Mouse (Mus musculus) megakaryocyte progenitor cell, adult 5-6 weeks (primary cell): ENCODE results near the gene Rmdn3. TPM values are rescaled to one million over a fixed set of nuclear protein-coding genes. Genes with fewer than 3 reads are reported as not detected.

ENCODE experiments used
- ATAC-seq: replicated peaks from 2 replicates; pipeline ENCODE4 v1.8.0; 2016; ENCODE audit warnings: mild to moderate bottlenecking, moderate TSS enrichment, inconsistent platforms; ENCODE audit not compliant: poor library complexity
- total RNA-seq, 2 experiments: library from RNA; stranded (forward) in 1 of 2; stranded (reverse) in 1 of 2; fragments of 157-497, 149-512 nt in 1 of 2; fragments of 200-1000 nt in 1 of 2; gene quantifications; 2 replicates each; pipeline versions ENCODE4 v1.2.3 to v1.2.4; 2015 to 2017

The Rmdn3 gene
- total RNA-seq (2015) (19.5 and 21.0 TPM in 2 replicates), total RNA-seq (2017) (39.8 and 44.2 TPM in 2 replicates)

DNA sequence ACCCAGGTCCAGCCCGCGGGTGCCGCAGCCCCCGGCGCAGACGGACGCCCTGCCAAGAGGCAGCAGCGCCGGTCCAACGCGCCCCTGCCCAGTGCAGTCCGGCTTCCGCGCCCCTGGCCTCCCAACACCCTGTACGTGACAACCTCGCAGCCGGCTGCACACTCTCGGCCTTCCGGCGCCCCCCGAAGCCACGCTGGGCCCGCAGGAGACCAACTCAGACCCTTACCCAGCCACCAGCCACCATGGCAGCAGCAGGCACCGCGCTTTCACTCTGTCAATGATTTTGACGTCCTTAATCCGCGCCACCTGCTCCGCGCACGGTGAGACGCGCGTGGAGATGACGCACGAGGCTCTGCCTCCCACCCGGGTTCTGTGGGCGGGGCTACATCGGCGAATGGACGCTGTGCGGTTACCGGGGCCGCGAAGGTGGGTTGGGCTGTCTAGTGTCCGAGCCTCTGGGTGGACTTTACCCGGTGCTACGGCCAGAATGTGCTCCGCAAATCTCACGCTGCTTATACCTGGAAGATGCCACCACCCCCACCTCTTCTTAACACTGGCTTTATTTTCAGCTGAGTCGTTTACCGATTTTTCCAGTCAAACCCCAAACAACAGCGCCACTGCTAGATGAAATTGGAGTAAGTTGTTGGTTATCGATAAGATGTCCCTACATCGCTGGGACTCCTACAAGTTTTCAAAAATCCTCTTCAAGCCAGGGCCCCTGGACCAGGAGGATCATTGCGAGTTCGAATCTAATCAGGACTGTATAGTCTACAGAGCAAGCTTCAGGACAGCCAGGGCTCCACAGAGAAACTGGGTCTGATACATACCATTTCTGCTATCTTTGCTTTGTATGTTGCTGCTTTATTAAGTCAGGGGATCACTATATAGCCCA lies at the start of gene Rmdn3:
Rmdn3 (minus strand) TSS at position 354 of the 892 bp plus-strand sequence.
- peak; percentile 86 for ATAC-seq

- ATAC-seq = no peak
These were observed 47.1 kb upstream of the Rmdn3 start for GRCm38 (mm10) chr2:119203871-119204460.

DNA sequence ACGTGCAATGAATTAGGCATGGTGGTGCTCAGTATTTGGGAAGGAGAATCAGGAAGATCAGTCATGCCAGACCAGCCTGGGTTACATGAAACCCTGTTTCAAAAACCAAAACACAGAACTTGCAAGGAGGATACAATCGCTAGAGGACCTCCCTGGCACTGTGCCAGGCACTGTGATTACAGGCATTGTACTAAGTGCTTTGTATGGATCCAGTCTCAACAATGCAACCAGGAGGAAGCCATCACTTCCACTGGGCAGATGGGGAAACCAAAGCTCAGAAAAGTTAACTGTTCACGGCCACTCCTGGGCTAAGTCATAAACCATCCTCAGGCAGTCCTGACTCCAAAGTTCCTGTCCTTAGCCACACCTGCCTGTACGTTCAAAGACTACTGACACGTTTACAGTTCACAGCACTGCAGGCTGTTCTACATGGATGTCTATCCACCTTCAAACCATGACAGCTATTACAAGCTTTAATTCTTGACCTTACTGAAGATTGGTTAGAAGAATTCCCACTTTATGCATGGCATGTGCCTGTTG lies 46.1 kb upstream of the Rmdn3 start:
- ATAC-seq = no peak

- ATAC-seq = no peak
These were observed 42.1 kb upstream of the Rmdn3 start for GRCm38 (mm10) chr2:119198934-119199333.

GRCm38 (mm10) chr2:119198049-119198448 lies 41.2 kb upstream of the Rmdn3 start:
- no peak for ATAC-seq

DNA sequence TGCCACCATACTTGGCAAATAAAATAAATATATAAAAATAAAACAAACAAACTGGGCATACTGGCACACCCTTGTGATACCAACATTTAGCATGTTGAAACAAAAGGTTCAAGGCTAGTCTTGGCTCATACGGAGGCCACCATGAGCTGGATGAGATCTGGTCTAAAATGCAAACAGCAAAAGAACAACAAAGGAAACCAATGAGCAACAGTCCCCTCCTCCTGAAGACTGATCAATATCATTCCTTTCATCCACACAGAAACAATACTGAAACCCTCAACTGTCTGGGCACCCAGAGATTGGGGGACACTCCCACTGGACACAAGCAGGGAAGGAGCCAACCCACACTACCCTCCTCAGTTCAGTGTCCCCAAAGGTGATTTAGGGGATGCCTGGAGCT lies 40.7 kb upstream of the Rmdn3 start:
- ATAC-seq = no peak

DNA sequence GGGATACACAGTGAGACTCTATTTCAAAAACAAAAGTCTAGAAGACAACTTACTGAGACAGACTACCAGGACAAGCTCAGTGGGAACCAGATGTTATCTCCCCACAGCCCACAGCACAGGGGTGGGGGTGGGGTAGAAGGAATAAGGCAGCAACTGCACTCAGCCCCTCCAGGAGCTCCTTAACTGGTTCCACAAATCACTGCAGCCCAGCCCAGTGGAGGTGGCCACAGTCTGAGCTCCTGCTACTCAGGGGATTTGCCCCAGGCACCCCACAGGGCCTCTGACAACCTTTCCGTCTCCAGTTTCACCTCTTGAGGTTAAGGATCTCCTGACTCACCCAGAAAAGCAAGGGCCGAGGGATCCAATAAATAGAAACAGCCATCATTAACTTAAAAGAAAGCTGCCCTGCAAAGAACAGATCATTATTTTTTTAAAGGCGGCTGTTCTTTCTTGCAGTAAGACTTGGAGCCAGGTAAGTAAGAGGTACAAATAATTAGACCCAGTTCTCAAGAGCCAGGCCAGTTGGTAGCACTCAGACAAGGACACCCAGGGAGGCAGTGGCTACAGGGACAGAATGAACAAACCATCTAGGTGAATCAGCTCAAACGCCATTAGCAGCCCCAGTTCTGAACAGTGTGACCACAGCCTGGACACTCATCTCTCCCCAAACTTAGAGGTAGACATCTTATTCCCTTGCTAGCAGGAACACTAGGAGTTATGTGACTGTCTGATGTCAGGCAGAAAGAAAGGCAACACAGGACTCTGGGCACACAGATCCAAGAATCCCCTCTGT lies 39.7 kb upstream of the Rmdn3 start:
- no peak for ATAC-seq

DNA sequence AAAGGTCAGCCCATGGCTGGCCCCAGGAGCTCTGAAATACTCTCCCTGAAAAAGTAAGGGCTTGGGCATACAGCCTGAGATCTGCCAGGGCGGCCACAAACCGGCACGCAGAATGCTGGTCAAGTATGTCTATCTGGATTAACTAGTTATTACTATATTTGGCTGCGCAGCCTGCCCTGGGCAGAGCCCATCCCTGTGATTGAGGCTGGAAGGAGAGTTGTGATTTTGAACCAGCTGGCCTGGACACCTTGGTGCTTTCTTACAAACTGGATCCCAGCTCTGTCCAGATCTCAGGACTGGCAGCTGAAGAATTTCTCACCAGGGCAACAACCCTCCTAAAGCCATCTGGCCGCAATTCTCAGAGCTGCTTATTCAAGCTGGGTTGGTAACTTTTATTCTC lies 37.3 kb upstream of the Rmdn3 start:
- ATAC-seq = no peak

DNA sequence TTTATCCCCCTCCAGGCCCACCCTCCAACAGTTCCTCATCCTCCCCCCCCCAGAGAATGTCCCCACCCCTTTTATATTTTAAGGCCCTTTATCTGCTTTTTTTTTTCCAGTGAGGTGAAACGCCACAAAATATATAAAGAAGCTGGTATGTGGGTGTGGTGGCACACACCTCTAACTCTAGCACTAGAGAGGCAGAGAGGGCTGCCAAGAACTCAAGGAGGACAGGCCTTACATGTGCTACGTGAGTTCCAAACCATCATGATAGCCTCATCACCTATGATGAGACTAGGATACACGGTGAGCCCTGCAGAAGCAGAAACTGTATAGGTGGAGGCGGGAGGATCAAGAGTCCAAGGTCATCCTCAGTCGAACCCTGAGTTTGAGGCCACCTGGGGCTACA lies 34.1 kb upstream of the Rmdn3 start:
- no peak for ATAC-seq

DNA sequence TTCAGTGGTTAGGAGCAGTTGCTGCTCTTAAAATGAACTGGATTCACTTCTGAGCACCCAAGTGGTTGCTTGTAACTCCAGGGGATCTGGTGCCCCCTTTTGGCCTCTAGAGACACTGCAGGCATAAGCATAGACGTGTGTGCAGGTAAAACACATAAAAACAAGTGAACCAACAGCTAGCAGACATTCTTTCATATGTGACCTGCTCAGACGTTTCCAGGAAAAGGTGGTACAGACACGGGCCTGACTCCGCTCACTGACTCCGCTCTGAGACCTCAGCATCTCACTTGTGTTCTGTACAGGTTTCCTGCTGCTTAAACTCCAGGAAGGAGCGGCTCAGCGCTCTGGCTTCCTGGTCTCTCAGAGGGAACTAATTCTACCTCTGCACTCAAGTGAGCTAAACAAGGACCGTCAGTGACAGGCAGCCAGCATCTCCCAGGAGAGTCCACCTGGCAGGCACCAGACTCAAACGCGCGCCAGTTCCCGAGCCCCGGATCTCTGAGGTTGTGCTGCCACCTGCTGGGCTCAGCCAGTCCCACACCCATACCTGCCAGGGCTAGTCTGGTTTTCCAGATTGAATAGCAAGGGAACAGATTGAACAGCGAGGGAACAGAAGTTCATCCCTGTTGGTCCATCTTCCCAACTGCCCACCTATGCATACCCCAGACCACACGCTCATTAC lies 32.3 kb upstream of the Rmdn3 start:
- peak; percentile 98 for ATAC-seq

GRCm38 (mm10) chr2:119182914-119183313 lies 26.1 kb upstream of the Rmdn3 start:
- no peak; the same call in 1 of the 2 replicates for ATAC-seq

DNA sequence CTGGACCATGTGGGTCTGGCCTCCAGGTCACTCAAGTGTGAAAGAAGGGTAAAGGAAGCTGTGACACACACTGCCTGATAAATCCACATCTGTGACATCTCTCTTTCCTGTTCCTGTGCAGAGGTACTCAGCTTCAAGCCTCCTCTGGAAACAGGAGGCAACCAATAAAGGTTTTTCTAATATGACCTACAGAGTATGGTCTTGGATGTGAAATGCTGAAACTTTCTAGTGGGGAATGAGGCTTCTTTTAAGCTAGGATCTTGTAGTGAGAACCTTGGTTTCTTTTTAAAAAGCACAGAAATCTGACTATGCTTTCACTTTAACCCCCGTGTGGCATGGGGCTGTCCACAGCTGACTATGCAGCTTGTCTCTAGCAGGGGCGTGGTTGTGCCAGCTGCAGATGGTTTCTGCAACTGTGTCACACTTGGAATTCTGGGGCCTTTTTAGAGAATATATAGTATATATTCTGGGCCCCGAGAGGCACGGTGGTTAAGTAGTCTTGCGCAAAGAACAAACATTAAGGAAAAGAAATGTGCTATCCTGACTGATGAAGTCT lies 20.6 kb upstream of the Rmdn3 start:
- ATAC-seq = no peak

- no peak for ATAC-seq
These were observed 19.9 kb upstream of the Rmdn3 start for GRCm38 (mm10) chr2:119176761-119177160.

DNA sequence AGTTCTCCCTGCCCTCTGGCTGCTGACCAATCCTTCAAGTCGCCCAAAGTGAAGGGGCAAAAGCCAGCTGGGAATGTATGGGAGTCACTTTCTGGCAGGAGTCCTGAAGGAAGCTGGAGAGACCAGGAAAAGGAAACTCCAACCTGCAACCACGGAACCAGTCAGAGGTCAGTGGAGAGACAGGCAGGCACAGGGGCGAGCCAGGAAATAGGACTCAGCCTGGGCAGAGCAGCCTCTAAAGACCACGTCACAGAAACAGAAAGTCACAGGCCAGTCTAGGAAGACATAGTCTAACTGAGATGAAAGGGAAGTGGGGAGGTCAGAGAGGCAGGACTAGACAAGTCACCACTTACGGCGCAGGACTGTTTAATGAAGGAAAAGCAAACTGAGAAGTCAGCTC lies 18.8 kb upstream of the Rmdn3 start:
- ATAC-seq = no peak

GRCm38 (mm10) chr2:119174866-119175265 lies 18.0 kb upstream of the Rmdn3 start:
- ATAC-seq = no peak

- peak; percentile 45 for ATAC-seq
These were observed 17.3 kb upstream of the Rmdn3 start, which contains the start of gene Gm14137 for GRCm38 (mm10) chr2:119173991-119174651. TSS of gene Gm14137 (plus strand) at chr2:119174509.

GRCm38 (mm10) chr2:119172862-119173576 lies 16.2 kb upstream of the Rmdn3 start:
- ATAC-seq = peak; percentile 60

- ATAC-seq = peak; percentile 7; the same call in 1 of the 2 replicates
These were observed 15.6 kb upstream of the Rmdn3 start for GRCm38 (mm10) chr2:119172446-119172845.

DNA sequence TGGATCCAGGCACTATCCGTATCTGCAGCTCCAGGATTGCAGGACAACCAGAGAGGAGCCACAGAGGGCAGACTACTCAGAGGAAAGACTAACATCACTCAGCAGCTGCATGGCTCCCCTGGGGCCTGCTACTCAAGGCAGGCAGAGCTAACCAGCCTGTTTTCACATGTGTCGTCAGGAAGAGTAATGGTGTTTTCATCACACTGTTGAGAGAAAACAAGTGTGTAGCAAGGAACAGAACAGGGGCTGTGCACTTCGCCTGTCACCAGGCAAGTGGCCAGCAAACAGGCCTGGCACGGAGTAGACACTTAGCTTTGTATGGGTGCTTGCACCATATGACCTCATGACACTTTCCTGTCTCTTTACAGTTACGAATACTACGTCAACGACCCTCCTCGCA lies 14.7 kb upstream of the Rmdn3 start:
- no peak for ATAC-seq
